27 mouse cellular contexts compared by ENCODE assay signal in genomic region chr11:35657582-35657981, GRCm38 (mm10).
"Had no signal": no experiment of that assay in that cellular context is flagged by ENCODE, and none has a peak within 500 bp of the region (broad histone marks: within the 10 kb centered on the region; RNA-seq: fewer than 3 reads in every experiment).

No protein-coding gene starts in this region.

- H3K4me2 ChIP-seq: heart, embryonic 11.5 days; heart, embryonic 13.5 days; heart, embryonic 15.5 days; hindbrain, embryonic 13.5 days; hindbrain, embryonic 15.5 days; kidney, embryonic 15.5 days; limb, embryonic 12.5 days; liver, embryonic 11.5 days; liver, embryonic 13.5 days; liver, embryonic 15.5 days had no signal

- ATAC-seq: hindbrain, postnatal 0 days; intestine, embryonic 16.5 days had no signal

- DNase-seq: gastrocnemius, postnatal 25 days; heart, adult 11 months; heart, adult 2 months; heart, postnatal 14 days; heart, postnatal 36 days; kidney, adult 11 months; kidney, adult 2 months; kidney, adult 9 months; kidney, postnatal 25 days; kidney, postnatal 4 days; liver; liver, embryonic 13.5 days had no signal

- H3K4me1 ChIP-seq: heart, embryonic 13.5 days; heart, embryonic 15.5 days; hindbrain, embryonic 15.5 days; kidney, embryonic 15.5 days; liver, embryonic 13.5 days; liver, embryonic 15.5 days had no signal

- H3K36me3 ChIP-seq: heart, embryonic 15.5 days; hindbrain, embryonic 13.5 days; hindbrain, embryonic 15.5 days; kidney, embryonic 15.5 days; liver, embryonic 13.5 days; liver, embryonic 15.5 days had no signal

- H3K27me3 ChIP-seq: heart, embryonic 13.5 days; heart, embryonic 15.5 days; hindbrain, embryonic 15.5 days; kidney, embryonic 15.5 days; limb, embryonic 12.5 days; liver, embryonic 13.5 days; liver, embryonic 15.5 days had no signal

- H3K27ac ChIP-seq: heart, adult 2 months; heart, embryonic 13.5 days; heart, embryonic 15.5 days; hindbrain, embryonic 13.5 days; hindbrain, embryonic 15.5 days; hindbrain, postnatal 0 days; kidney, embryonic 15.5 days; kidney, postnatal 0 days; layer of hippocampus, adult 2 months; left cerebral cortex, adult 2 months; limb, embryonic 10.5 days; limb, embryonic 12.5 days; liver, embryonic 13.5 days; liver, embryonic 15.5 days had no signal

- H3K9me3 ChIP-seq: heart, embryonic 13.5 days; heart, embryonic 15.5 days; hindbrain, embryonic 13.5 days; hindbrain, embryonic 15.5 days; kidney, embryonic 15.5 days; limb, embryonic 10.5 days; limb, embryonic 12.5 days; liver, embryonic 13.5 days; liver, embryonic 15.5 days had no signal

- H3K9ac ChIP-seq: heart, embryonic 13.5 days; heart, embryonic 15.5 days; hindbrain, embryonic 13.5 days; hindbrain, embryonic 15.5 days; kidney, embryonic 15.5 days; limb, embryonic 12.5 days; liver, embryonic 13.5 days; liver, embryonic 15.5 days had no signal

- H3K4me3 ChIP-seq: heart, adult 2 months; heart, embryonic 13.5 days; heart, embryonic 15.5 days; hindbrain, embryonic 13.5 days; hindbrain, embryonic 15.5 days; kidney, embryonic 15.5 days; layer of hippocampus, adult 2 months; left cerebral cortex, adult 2 months; limb, embryonic 10.5 days; limb, embryonic 12.5 days; liver, embryonic 13.5 days; liver, embryonic 15.5 days had no signal
